Mouse (Mus musculus) spleen, adult 2 months (tissue): ENCODE measurements around the gene Cga. TPM values are rescaled to one million over a fixed set of nuclear protein-coding genes. Genes with fewer than 3 reads are reported as not detected.

Experiments used
- DNase-seq, 2 experiments: peaks; one replicate each; pipeline versions ENCODE4 v3.0.0 to v3.0.0-alpha.2; 2012 to 2021; ENCODE audit warnings: low spot score in 2 of 2, low read depth in 1 of 2
- H3K27ac ChIP-seq: fragments of 200-500 bp; 2 replicates; pipeline ENCODE4 v1.5.1; 2012; ENCODE audit warnings: low read length, inconsistent platforms; ENCODE audit not compliant: insufficient read depth
- H3K27me3 ChIP-seq: fragments of 200-500 bp; 2 replicates; pipeline ENCODE4 v1.6.1; 2012; ENCODE audit warnings: mild to moderate bottlenecking, moderate library complexity, low read length, inconsistent platforms; ENCODE audit not compliant: control insufficient read depth, insufficient read depth
- H3K36me3 ChIP-seq: fragments of 200-500 bp; 2 replicates; pipeline ENCODE4 v1.6.1; 2012; ENCODE audit warnings: mild to moderate bottlenecking, low read length, inconsistent platforms; ENCODE audit not compliant: control insufficient read depth, insufficient read depth
- H3K4me1 ChIP-seq: fragments of 200-500 bp; 2 replicates; pipeline ENCODE4 v1.6.1; 2011; ENCODE audit warnings: inconsistent platforms; ENCODE audit not compliant: control insufficient read depth, insufficient read depth, insufficient read length
- H3K4me3 ChIP-seq: fragments of 200-500 bp; 2 replicates; pipeline ENCODE4 v1.5.1; 2011; ENCODE audit warnings: mild to moderate bottlenecking, inconsistent platforms; ENCODE audit not compliant: insufficient read depth, insufficient read length; ENCODE audit errors: extremely low read depth
- CTCF ChIP-seq: fragments of 200-500 bp; IDR thresholded peaks from 2 replicates; pipeline ENCODE4 v1.5.1; 2011; ENCODE audit warnings: mild to moderate bottlenecking, inconsistent platforms; ENCODE audit not compliant: insufficient read depth, insufficient read length, insufficient replicate concordance; ENCODE audit errors: extremely low read depth
- POLR2A ChIP-seq: fragments of 200-500 bp; IDR thresholded peaks from 2 replicates; pipeline ENCODE4 v1.6.1; 2011; ENCODE audit warnings: low read depth, low read length, inconsistent platforms
- WGBS: fragments of 180-500 bp; shearing (Covaris S2); methylation state at CpG from one replicate; pipeline ENCODE4 v1.1.7; 2018; 5-methylcytosine and 5-hydroxymethylcytosine counted together
- polyA plus RNA-seq: library from polyadenylated mRNA; depleted of rRNA; stranded (reverse); fragments of >200 nt; gene quantifications from 2 replicates; pipeline ENCODE4 v1.2.3, GENCODE M21; 2012; rRNA removed

Gene Cga
- polyA plus RNA-seq = not detected in 2 replicates

- WGBS = 85% methylated on average over 1 of the region's 1 CpGs
These were observed at the start of gene Cga for GRCm38 (mm10) chr4:34893479-34893878. Gene Cga (plus strand): TSS chr4:34893779.

GRCm38 (mm10) chr4:34843839-34844238, 49.7 kb upstream of the Cga start:
- Histone ChIP-seq H3K4me3 (no peak overlapping the region), H3K27me3 (no peaks in the 10 kb centered on the region), H3K27ac (no peak overlapping the region), H3K36me3 (peaks cover 2% of the 10 kb centered on the region; the same call in 1 of the 2 replicates), H3K4me1 (peaks cover 15% of the 10 kb centered on the region)
- DNase-seq = no peak
- WGBS = 90% methylated on average over 1 of the region's 1 CpGs
- TF ChIP-seq CTCF (no peak), POLR2A (no peak)

More at GRCm38 (mm10) chr4:34893479-34893878, at the start of gene Cga:
- Histone ChIP-seq H3K4me1 (no peaks in the 10 kb centered on the region), H3K36me3 (no peaks in the 10 kb centered on the region), H3K27ac (no peak within 1 kb of the TSS), H3K27me3 (peaks cover 1% of the 10 kb centered on the region; the same call in 1 of the 2 replicates), H3K4me3 (no peak within 1 kb of the TSS)
- no peak for DNase-seq
- no peak for TF ChIP-seq CTCF
- no peak for TF ChIP-seq POLR2A

- TF ChIP-seq POLR2A (no peak), CTCF (no peak)
- WGBS = 63% methylated on average over 6 of the region's 6 CpGs
- Histone ChIP-seq H3K4me3 (no peak overlapping the region), H3K36me3 (0 out of 2 replicates have a peak, but pooled peaks cover 2% of the 10 kb centered on the region), H3K27ac (peak overlapping the region; percentile 63), H3K4me1 (peaks cover 22% of the 10 kb centered on the region), H3K27me3 (no peaks in the 10 kb centered on the region)
- DNase-seq = no peak
These were observed 45.8 kb upstream of the Cga start for GRCm38 (mm10) chr4:34847679-34848309.

GRCm38 (mm10) chr4:34850156-34850555, 43.4 kb upstream of the Cga start:
- H3K36me3 ChIP-seq = 0 out of 2 replicates have a peak, but pooled peaks cover 2% of the 10 kb centered on the region
- no peak for DNase-seq
- H3K27ac ChIP-seq = no peak overlapping the region
- TF ChIP-seq CTCF (no peak), POLR2A (no peak)
- peaks cover 15% of the 10 kb centered on the region for H3K4me1 ChIP-seq
- no peaks in the 10 kb centered on the region for H3K27me3 ChIP-seq
- 96% methylated on average over 2 of the region's 2 CpGs for WGBS
- H3K4me3 ChIP-seq = no peak overlapping the region

GRCm38 (mm10) chr4:34852051-34852450, 41.5 kb upstream of the Cga start:
- WGBS = 91% methylated on average over 7 of the region's 7 CpGs
- H3K27ac ChIP-seq = no peak overlapping the region
- H3K4me1 ChIP-seq = peaks cover 15% of the 10 kb centered on the region
- no peak overlapping the region for H3K4me3 ChIP-seq
- no peak for TF ChIP-seq CTCF
- TF ChIP-seq POLR2A = no peak
- DNase-seq = no peak
- H3K36me3 ChIP-seq = 0 out of 2 replicates have a peak, but pooled peaks cover 2% of the 10 kb centered on the region
- no peaks in the 10 kb centered on the region for H3K27me3 ChIP-seq

- Histone ChIP-seq H3K36me3 (0 out of 2 replicates have a peak, but pooled peaks cover 2% of the 10 kb centered on the region), H3K27me3 (no peaks in the 10 kb centered on the region), H3K4me1 (peaks cover 9% of the 10 kb centered on the region; the same call in 1 of the 2 replicates), H3K4me3 (no peak overlapping the region), H3K27ac (no peak overlapping the region)
- TF ChIP-seq CTCF = no peak
- TF ChIP-seq POLR2A = no peak
- DNase-seq = no peak
- WGBS = 89% methylated on average over 1 of the region's 1 CpGs
These were observed 37.6 kb upstream of the Cga start for GRCm38 (mm10) chr4:34855966-34856365.

- no peak overlapping the region for H3K4me3 ChIP-seq
- no peaks in the 10 kb centered on the region for H3K27me3 ChIP-seq
- no peaks in the 10 kb centered on the region for H3K36me3 ChIP-seq
- TF ChIP-seq CTCF (no peak), POLR2A (no peak)
- H3K4me1 ChIP-seq = peaks cover 8% of the 10 kb centered on the region; the same call in 1 of the 2 replicates
- no peak for DNase-seq
- H3K27ac ChIP-seq = no peak overlapping the region
- WGBS = 80% methylated on average over 3 of the region's 3 CpGs
These were observed 34.7 kb upstream of the Cga start for GRCm38 (mm10) chr4:34858903-34859302.
